Mouse (Mus musculus) cerebellum, postnatal 14 days (tissue): ENCODE measurements around the gene Tmem219.
A peak's percentile ranks its signal among the peaks of the same experiment; 100 is the strongest.

Source experiments
- DNase-seq, 2 experiments: peaks; one replicate each; pipeline ENCODE4 v3.0.0; 2021; ENCODE audit warnings: mixed read lengths in 2 of 2

Gene Tmem219

DNA sequence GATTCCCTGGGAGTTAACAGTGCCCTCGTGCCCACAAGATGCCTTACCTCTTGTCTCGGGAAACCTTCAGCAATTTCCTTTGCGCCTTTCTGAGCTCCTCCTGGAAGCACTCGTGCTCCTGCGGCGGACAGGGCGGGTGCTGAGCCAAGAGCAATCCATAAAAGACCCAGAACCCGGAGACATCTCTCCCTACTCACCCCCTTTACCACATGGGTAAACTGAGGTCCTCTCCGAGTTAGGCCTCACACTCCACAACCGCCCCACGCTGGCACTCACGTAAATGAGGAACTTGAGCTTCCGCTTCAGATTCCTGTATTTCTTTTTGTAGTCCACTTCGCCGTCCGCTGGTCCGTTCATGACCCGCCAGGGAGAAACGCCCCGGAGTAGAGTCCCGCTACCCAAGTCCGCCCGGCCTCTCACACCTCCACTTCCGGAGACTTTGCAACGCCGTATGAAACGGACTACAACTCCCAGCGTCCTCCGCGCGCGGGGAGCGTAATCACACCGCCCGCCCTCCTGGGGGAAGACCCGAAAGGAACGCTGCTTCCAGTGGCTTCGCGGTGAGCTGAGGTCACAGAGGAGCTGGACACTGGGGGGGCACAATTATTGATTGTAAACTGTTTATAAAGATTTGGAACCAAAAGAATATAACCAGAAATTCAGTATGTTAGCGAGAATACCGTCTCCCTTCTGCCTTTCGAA, 61.1 kb downstream of the Tmem219 start, which contains the start of gene Hirip3:
Gene Hirip3 (plus strand): TSS at position 544 of the 702 bp plus-strand sequence.
- peak; percentile 97 to 98 for DNase-seq

DNA sequence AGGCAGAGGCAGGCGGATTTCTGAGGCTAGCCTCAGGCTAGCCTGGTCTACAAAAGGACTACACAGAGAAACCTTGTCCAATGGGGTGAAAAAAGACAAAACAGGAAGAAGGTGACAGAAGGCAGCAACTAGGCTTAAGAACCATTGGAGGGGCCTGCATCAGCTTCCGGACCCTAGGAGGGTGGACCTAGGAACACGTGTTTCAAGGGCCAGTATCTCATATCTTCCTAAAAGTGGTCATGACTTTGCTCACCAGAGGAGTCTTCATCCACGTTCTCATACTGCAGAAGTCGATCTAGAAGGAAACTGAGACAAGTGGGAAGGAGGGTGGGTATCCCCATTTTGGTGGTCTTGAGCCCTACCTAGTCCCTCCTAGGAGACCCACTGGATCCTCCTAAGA, 61.7 kb downstream of the Tmem219 start:
- DNase-seq, result no peak

DNA sequence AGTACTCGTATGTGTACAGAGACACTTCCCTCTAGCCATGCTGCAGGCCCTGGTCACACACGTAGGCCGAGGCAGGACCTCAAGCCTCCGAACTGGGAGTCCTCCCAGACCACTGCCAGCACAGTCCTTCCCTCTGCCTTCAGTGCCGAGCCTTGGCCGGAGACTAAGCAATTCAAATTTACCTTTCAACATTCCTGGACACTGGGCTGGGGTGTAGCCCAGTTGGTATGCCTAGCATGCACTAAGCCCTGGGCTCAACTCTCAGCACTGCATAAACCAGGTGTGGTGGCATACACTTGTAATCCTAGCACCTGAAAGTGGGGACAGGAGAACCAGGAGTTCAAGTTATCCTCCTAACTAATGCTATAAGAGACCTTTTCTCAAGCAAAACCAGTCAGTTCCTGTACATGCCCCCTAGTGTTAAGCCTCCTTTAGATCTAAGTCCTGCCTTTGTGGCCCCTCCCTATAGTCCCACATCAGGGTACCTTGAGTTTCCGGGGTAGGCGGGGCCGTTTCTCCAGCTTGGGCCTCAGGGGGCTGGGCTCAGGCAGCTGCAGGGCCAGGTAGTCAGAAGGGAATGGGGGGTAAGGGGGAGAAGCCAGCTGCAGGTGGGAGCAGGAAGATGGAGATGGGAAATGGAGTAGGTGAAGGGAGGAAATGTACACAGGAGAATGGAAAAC, 65.8 kb downstream of the Tmem219 start:
- DNase-seq, result no peak

DNA sequence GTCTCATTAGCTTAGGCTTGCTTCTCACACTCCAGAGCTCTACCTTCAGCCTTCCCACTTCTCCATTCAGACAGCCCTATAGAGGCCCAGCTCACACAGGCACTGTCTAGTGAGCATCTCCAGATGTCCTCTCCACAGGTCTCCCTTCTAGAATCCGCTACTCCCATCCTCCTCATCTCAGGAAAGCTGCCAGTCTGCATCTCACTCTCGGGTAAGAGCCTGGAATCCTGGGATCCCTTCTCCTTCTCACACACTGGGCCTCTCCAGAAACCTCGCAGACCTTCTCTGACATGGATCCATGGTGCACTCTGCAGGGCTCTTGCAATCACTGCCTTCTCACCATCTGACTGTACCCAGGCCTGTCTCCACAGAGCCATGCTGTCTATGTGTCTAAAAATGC, 67.1 kb downstream of the Tmem219 start:
- DNase-seq, result peak; percentile 58 to 59

DNA sequence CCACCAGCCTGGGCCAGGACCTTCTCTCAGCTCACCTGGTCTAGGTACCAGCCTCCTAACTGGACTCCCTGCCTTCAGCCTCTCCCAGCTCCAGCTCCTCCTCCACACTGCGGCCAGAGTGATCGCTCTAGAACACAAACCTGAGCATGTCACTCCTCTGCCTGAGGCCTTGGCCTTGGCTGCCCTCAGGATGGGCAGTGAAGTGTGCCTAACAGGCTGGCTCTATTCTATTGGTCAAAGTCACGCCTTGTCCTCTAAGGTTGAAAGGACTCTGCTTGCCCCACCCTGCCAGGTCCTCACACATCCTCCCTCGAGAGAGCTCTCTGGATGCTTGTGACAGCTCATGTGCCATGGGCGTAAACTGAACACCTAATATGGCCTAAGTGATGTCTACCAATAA, 69.3 kb downstream of the Tmem219 start:
- DNase-seq, result peak in 1 of 2 experiments; percentile 17

DNA sequence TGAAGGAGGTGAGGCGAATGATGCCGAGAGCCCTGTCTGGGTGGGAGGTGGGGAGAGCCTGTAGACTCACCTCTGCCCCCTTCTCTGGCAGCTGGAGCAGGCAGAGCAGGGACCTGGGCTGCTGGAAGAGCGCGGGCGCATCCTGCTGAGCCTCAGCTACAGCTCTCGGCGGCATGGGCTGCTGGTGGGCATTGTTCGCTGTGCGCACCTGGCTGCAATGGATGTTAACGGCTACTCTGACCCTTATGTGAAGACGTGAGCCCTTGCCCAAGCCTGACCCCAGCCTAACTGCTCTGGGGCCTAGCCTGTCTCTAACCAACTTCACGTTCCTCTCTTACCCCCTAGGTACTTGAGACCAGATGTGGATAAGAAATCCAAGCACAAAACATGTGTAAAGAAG, 71.5 kb downstream of the Tmem219 start:
- no peak for DNase-seq

DNA sequence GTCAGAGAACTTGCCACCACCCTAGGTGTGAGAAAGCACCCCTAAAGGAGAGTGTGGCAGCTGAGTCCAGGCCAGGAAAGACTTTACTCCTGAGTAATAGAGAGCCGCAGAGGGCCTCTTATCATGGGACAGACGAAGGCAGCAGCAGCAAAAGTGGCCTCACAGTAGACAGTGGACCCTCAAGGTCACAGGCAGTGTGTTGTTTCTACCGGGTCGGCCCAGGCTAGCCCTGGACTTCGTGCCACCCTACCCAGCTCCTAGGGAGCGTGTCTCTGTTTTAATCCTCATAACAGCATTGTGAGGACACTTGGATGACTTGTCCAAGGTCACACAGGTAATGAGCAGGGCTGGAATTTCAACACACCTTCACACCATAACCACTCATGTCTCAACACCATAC, 72.6 kb downstream of the Tmem219 start:
- DNase-seq, result no peak

DNA sequence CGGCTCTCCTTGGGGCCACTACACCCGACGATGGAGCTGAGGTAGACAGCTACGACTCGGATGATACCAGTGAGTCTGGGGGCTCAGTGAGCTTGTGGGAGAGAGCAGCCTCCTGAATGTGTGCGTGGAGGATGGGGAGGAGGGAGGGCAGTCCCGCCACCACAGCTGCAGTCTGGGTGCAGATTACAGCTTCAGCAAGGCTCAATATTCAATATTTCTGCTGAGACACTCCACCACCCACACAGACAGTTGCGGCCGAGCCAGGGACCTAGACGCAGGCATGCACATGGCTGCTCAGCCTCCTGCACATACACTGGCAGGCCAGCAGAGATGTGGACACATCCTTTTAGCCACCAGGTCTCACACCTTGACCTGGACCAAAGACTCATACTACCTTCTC, 73.9 kb downstream of the Tmem219 start:
- peak in 1 of 2 experiments; percentile 31 for DNase-seq

DNA sequence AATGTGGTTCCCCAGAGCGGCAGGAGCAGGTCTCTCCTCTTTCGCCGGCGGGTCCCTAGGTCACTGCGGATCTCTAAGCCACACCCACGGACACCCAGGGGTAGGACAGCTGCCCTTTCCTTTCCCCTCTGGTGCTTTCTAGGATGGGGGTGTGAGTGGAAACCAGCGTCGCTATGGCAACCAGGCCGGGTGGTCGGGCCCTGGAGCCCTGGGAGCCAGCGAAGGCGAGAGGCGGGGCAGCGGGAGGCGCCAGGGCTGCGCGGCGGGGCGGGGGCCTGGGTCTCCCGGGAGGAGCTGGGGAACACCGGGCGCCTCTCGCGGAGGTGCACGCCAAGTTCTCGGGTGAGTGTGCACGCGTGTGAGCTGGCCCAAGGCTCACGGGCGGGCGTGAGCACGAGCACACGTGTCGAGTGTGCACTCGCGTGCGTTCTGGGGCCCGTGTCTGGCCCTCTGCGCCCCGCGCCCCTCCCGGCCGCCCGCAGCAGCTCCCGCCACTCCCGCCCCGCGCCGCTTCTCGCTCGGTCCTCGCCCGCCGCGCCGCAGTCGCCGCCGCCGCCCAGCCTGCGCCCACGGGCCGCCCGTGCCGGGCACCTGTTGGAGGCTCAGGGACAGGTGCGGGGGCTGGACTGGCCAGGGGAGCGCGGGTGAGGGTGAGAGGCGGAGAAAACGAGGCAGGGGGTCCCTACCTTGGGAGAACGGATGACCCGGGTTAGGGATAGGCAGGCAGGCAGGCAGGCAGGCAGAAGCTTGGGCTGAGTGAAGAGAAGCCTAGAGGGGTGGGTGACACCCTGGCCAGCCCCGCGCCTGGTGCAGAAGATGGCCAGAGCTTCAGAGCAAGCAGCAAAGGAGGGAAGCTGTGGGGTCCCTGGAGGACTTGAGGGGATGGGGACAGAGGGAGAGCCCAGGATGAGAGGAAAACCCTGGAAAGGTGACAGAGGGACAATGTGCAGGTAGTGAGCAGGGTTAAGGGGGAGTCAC, 75.0 kb downstream of the Tmem219 start:
- DNase-seq, result peak in 1 of 2 experiments; percentile 56

DNA sequence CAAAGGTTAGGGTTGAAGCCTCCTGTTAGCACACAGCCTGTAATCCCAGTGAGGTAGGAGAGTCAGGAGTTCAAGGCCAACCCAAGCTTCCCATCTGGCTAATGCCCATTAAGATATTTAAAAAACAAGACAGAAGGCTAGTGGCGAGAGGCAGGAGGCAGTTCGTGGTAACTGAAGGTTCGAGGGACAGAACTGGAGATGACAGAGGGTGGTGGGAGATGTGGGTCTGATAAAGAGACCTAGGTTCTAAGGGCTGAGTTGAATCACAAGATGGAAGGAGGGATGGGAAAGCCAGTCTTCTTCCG, 75.6 kb downstream of the Tmem219 start, which contains the start of gene Doc2a:
Gene Doc2a (plus strand): TSS at position 301 of the 305 bp plus-strand sequence.
- DNase-seq, result peak in 1 of 2 experiments; percentile 10

DNA sequence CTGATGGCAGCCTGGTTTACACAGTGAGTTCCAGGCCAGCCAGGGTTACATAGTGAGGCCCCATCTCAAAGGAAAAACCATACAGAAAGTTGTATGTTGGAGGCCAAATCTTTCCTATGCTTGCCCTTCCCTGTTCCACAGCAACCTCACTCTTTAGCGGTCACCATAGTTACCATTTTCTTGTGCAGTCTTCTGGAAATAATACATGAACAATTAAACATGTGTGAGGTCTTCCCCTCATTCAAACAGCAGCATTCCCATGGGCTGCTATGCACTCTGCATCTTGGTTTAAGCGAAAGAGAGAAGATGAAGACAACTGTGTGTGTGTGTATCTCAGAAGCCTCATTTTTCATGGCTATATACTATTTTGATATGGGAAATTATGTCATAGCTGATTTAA, 77.2 kb downstream of the Tmem219 start:
- no peak for DNase-seq

DNA sequence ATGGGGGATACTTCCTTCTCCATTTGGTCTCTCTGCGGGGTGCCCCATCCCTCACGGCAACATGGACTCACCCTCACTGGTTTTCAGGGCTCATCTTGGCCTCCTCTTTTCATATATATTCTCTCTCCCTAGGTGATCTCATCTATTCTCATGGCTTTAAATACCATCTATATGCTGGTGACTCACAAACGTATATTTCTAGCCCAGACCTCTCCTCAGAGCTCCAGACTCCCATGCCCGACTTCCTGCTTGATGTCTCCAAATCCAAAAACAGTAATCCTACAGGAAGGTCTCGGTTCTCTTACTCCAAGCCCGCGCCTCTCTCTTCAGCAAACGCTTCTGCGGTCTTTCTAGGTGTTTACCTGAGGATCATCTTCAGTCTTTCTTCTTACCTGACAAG, 79.4 kb downstream of the Tmem219 start:
- no peak for DNase-seq
